Mouse (Mus musculus): ENCODE measurements at regions not wholly inside any gene's neighbourhood (a gene's known extent, or its start where the extent isn't known, plus 50 kb on each side); places are given as distances from the start of the nearest gene placed in this dataset.

- Histone ChIP-seq H3K4me2 (ENCODE audit: low read depth, low read length) (no peak overlapping the region), H3K9ac (replicated peaks) (no peak overlapping the region), H3K4me1 (ENCODE audit: insufficient read depth) (no peaks in the 10 kb centered on the region), H3K9me3 (ENCODE audit: low read length) (no peaks in the 10 kb centered on the region), H3K27me3 (ENCODE audit: insufficient read depth, low read length) (no peaks in the 10 kb centered on the region), H3K4me3 (ENCODE audit: low read depth, low read length) (no peak overlapping the region), H3K27ac (ENCODE audit: low read depth) (no peak overlapping the region), H3K36me3 (replicated peaks; ENCODE audit: insufficient read depth, low read length) (no peaks in the 10 kb centered on the region)
- ATAC-seq (no peak), DNase-seq (no peak)
- 46% methylated on average over 3 of the region's 3 CpGs for WGBS (ENCODE audit: insufficient replicate concordance)
- TF ChIP-seq CTCF (IDR thresholded peaks at IDR 0.05; ENCODE audit: low read depth) (no peak), EP300 (IDR thresholded peaks at IDR 0.05; ENCODE audit: low read depth) (no peak)
Observed at GRCm38 (mm10) chr11:64610724-64611123, 174.3 kb upstream of the F930015N05Rik start.

- TF ChIP-seq CTCF (IDR thresholded peaks at IDR 0.05; ENCODE audit: low read depth), result no peak
- TF ChIP-seq EP300 (IDR thresholded peaks at IDR 0.05; ENCODE audit: low read depth), result no peak
- Histone ChIP-seq H3K4me3 (ENCODE audit: low read depth, low read length) (no peak overlapping the region), H3K36me3 (replicated peaks; ENCODE audit: insufficient read depth, low read length) (no peaks in the 10 kb centered on the region), H3K4me1 (ENCODE audit: insufficient read depth) (no peaks in the 10 kb centered on the region), H3K27ac (ENCODE audit: low read depth) (no peak overlapping the region), H3K27me3 (ENCODE audit: insufficient read depth, low read length) (no peaks in the 10 kb centered on the region), H3K9ac (replicated peaks) (no peak overlapping the region), H3K4me2 (ENCODE audit: low read depth, low read length) (no peak overlapping the region), H3K9me3 (ENCODE audit: low read length) (no peaks in the 10 kb centered on the region)
- DNase-seq (no peak), ATAC-seq (no peak)
- 31% methylated on average over 1 of the region's 1 CpGs for WGBS (ENCODE audit: insufficient replicate concordance)
Observed at GRCm38 (mm10) chr11:64615140-64615539, 178.7 kb upstream of the F930015N05Rik start.

- Histone ChIP-seq H3K27ac (ENCODE audit: low read depth) (no peak overlapping the region), H3K27me3 (ENCODE audit: insufficient read depth, low read length) (no peaks in the 10 kb centered on the region), H3K36me3 (replicated peaks; ENCODE audit: insufficient read depth, low read length) (no peaks in the 10 kb centered on the region), H3K4me1 (ENCODE audit: insufficient read depth) (no peaks in the 10 kb centered on the region), H3K9me3 (ENCODE audit: low read length) (no peaks in the 10 kb centered on the region), H3K4me2 (ENCODE audit: low read depth, low read length) (no peak overlapping the region), H3K4me3 (ENCODE audit: low read depth, low read length) (no peak overlapping the region), H3K9ac (replicated peaks) (no peak overlapping the region)
- no peak for ATAC-seq
- DNase-seq, result no peak
- TF ChIP-seq CTCF (IDR thresholded peaks at IDR 0.05; ENCODE audit: low read depth) (no peak), EP300 (IDR thresholded peaks at IDR 0.05; ENCODE audit: low read depth) (no peak)
- 54% methylated on average over 5 of the region's 5 CpGs for WGBS (ENCODE audit: insufficient replicate concordance)
Observed at GRCm38 (mm10) chr11:64618631-64619385, 182.4 kb upstream of the F930015N05Rik start.

GRCm38 (mm10) chr11:64627180-64627579 is 190.7 kb upstream of the F930015N05Rik start:
- Histone ChIP-seq H3K9ac (replicated peaks) (no peak overlapping the region), H3K27ac (ENCODE audit: low read depth) (no peak overlapping the region), H3K36me3 (replicated peaks; ENCODE audit: insufficient read depth, low read length) (no peaks in the 10 kb centered on the region), H3K27me3 (ENCODE audit: insufficient read depth, low read length) (no peaks in the 10 kb centered on the region), H3K4me2 (ENCODE audit: low read depth, low read length) (no peak overlapping the region), H3K9me3 (ENCODE audit: low read length) (no peaks in the 10 kb centered on the region), H3K4me1 (ENCODE audit: insufficient read depth) (no peaks in the 10 kb centered on the region), H3K4me3 (ENCODE audit: low read depth, low read length) (no peak overlapping the region)
- TF ChIP-seq CTCF (IDR thresholded peaks at IDR 0.05; ENCODE audit: low read depth), result no peak
- TF ChIP-seq EP300 (IDR thresholded peaks at IDR 0.05; ENCODE audit: low read depth), result no peak
- no peak for DNase-seq
- WGBS (ENCODE audit: insufficient replicate concordance), result 82% methylated on average over 7 of the region's 7 CpGs
- ATAC-seq, result no peak

GRCm38 (mm10) chr11:64640947-64641346 is 204.5 kb upstream of the F930015N05Rik start:
- DNase-seq (no peak), ATAC-seq (no peak)
- Histone ChIP-seq H3K9me3 (ENCODE audit: low read length) (no peaks in the 10 kb centered on the region), H3K27me3 (ENCODE audit: insufficient read depth, low read length) (no peaks in the 10 kb centered on the region), H3K36me3 (replicated peaks; ENCODE audit: insufficient read depth, low read length) (no peaks in the 10 kb centered on the region), H3K4me2 (ENCODE audit: low read depth, low read length) (no peak overlapping the region), H3K27ac (ENCODE audit: low read depth) (no peak overlapping the region), H3K4me1 (ENCODE audit: insufficient read depth) (no peaks in the 10 kb centered on the region), H3K9ac (replicated peaks) (no peak overlapping the region), H3K4me3 (ENCODE audit: low read depth, low read length) (no peak overlapping the region)
- TF ChIP-seq EP300 (IDR thresholded peaks at IDR 0.05; ENCODE audit: low read depth), result no peak
- no peak for TF ChIP-seq CTCF (IDR thresholded peaks at IDR 0.05; ENCODE audit: low read depth)
- 80% methylated on average over 4 of the region's 4 CpGs for WGBS (ENCODE audit: insufficient replicate concordance)

- ATAC-seq (no peak), DNase-seq (no peak)
- no peak overlapping the region for H3K4me3 ChIP-seq (ENCODE audit: low read depth, low read length)
- H3K36me3 ChIP-seq (replicated peaks; ENCODE audit: insufficient read depth, low read length), result no peaks in the 10 kb centered on the region
- H3K27me3 ChIP-seq (ENCODE audit: insufficient read depth, low read length), result no peaks in the 10 kb centered on the region
- H3K4me1 ChIP-seq (ENCODE audit: insufficient read depth), result no peaks in the 10 kb centered on the region
- H3K9me3 ChIP-seq (ENCODE audit: low read length), result no peaks in the 10 kb centered on the region
- 57% methylated on average over 5 of the region's 5 CpGs for WGBS (ENCODE audit: insufficient replicate concordance)
- no peak overlapping the region for H3K27ac ChIP-seq (ENCODE audit: low read depth)
- H3K4me2 ChIP-seq (ENCODE audit: low read depth, low read length), result no peak overlapping the region
- TF ChIP-seq CTCF (IDR thresholded peaks at IDR 0.05; ENCODE audit: low read depth), result no peak
- TF ChIP-seq EP300 (IDR thresholded peaks at IDR 0.05; ENCODE audit: low read depth), result no peak
- no peak overlapping the region for H3K9ac ChIP-seq (replicated peaks)
Observed at GRCm38 (mm10) chr11:64643171-64643570, 206.7 kb upstream of the F930015N05Rik start.

All from liver, postnatal 0 days (tissue).